Mouse (Mus musculus) heart, adult 2 months (tissue): ENCODE data around the gene Sstr4. TPM values are rescaled to one million over a fixed set of nuclear protein-coding genes. Genes with fewer than 3 reads are reported as not detected.

Source experiments
- DNase-seq, 2 experiments: peaks; one replicate each; pipeline ENCODE4 v3.0.0; 2021
- H3K27ac ChIP-seq: fragments of 200-600 bp; 2 replicates; pipeline ENCODE4 v1.8.1; 2022
- H3K27me3 ChIP-seq: fragments of 200-500 bp; 2 replicates; pipeline ENCODE4 v1.6.1; 2012; ENCODE audit warnings: mild to moderate bottlenecking, low read length, inconsistent platforms, mixed read lengths; ENCODE audit not compliant: control insufficient read depth, insufficient read depth
- H3K36me3 ChIP-seq: fragments of 200-500 bp; 2 replicates; pipeline ENCODE4 v1.6.1; 2012; ENCODE audit warnings: low read length, inconsistent platforms; ENCODE audit not compliant: control insufficient read depth, insufficient read depth
- H3K4me1 ChIP-seq: fragments of 200-500 bp; 2 replicates; pipeline ENCODE4 v1.6.1; 2011; ENCODE audit warnings: low read length; ENCODE audit not compliant: control insufficient read depth, insufficient read depth
- H3K4me3 ChIP-seq: fragments of 200-600 bp; 2 replicates; pipeline ENCODE4 v1.8.1; 2022
- H3K79me2 ChIP-seq: fragments of 200-500 bp; replicated peaks from 2 replicates; pipeline ENCODE4 v1.6.1; 2012; ENCODE audit warnings: mild to moderate bottlenecking, inconsistent platforms, low read length, moderate library complexity, mixed read lengths; ENCODE audit not compliant: control insufficient read depth, insufficient read depth
- H3K9ac ChIP-seq: fragments of 200-500 bp; 2 replicates; pipeline ENCODE4 v1.6.1; 2012; ENCODE audit warnings: low read depth, mild to moderate bottlenecking, control low read depth, inconsistent platforms, low read length, mixed read lengths
- CTCF ChIP-seq: fragments of 200-600 bp; IDR thresholded peaks from 2 replicates; pipeline ENCODE4 v1.8.1; 2022; ENCODE audit warnings: antibody characterized with exemption, mild to moderate bottlenecking, moderate library complexity
- EP300 ChIP-seq: fragments of 200-500 bp; IDR thresholded peaks from 2 replicates; pipeline ENCODE4 v1.6.1; 2011; ENCODE audit warnings: low read depth, low read length, control low read depth; ENCODE audit not compliant: insufficient read depth
- POLR2A ChIP-seq: fragments of 200-500 bp; IDR thresholded peaks from 2 replicates; pipeline ENCODE4 v1.6.1; 2011; ENCODE audit warnings: mild to moderate bottlenecking, low read depth, low read length, control low read depth; ENCODE audit not compliant: insufficient read depth
- WGBS: fragments of 180-500 bp; shearing (Covaris S2); methylation state at CpG from one replicate; pipeline ENCODE4 v1.1.7; 2018; 5-methylcytosine and 5-hydroxymethylcytosine counted together
- intact Hi-C: fragments of 180-260 bp; cut with DNase I; formaldehyde crosslinking; loops from one replicate; pipeline ENCODE4 v1.15.1; 2025
- polyA plus RNA-seq: library from polyadenylated mRNA; depleted of rRNA; stranded (reverse); fragments of >200 nt; gene quantifications from 2 replicates; pipeline ENCODE4 v1.2.3, GENCODE M21; 2012
- total RNA-seq, 2 experiments: library from RNA; stranded (reverse); gene quantifications; 2 replicates each; pipeline ENCODE4 v1.2.3; 2021

Sstr4 gene
- total and polyA plus RNA-seq, 3 experiments, result 1.1 to 2.0 (median 1.4) TPM

GRCm38 (mm10) chr2:148421112-148421511, 26.0 kb downstream of the Sstr4 start:
- TF ChIP-seq CTCF (no peak), POLR2A (no peak), EP300 (no peak)
- H3K79me2 ChIP-seq, result no peaks in the 10 kb centered on the region
- no peaks in the 10 kb centered on the region for H3K27me3 ChIP-seq
- H3K36me3 ChIP-seq, result peaks cover 7% of the 10 kb centered on the region
- DNase-seq, result no peak
- no peak overlapping the region for H3K27ac ChIP-seq
- no peak overlapping the region for H3K4me3 ChIP-seq
- intact Hi-C loops, result loop anchor here (5.0 kb wide), 2 partner anchors 56 to 151 kb away; no protein-coding TSS in a partner anchor
- 35% methylated on average over 1 of the region's 1 CpGs for WGBS
- no peak overlapping the region for H3K9ac ChIP-seq
- peaks cover 1% of the 10 kb centered on the region; the same call in 1 of the 2 replicates for H3K4me1 ChIP-seq

GRCm38 (mm10) chr2:148421706-148422105, 26.6 kb downstream of the Sstr4 start:
- no peaks in the 10 kb centered on the region for H3K27me3 ChIP-seq
- no peaks in the 10 kb centered on the region for H3K79me2 ChIP-seq
- no peak overlapping the region for H3K27ac ChIP-seq
- H3K4me3 ChIP-seq, result no peak overlapping the region
- DNase-seq, result no peak
- TF ChIP-seq EP300, result no peak
- no peak for TF ChIP-seq POLR2A
- TF ChIP-seq CTCF, result no peak
- H3K9ac ChIP-seq, result no peak overlapping the region
- intact Hi-C loops, result loop anchor here (5.0 kb wide), 2 partner anchors 56 to 151 kb away; no protein-coding TSS in a partner anchor
- H3K4me1 ChIP-seq, result peaks cover 1% of the 10 kb centered on the region; the same call in 1 of the 2 replicates
- WGBS, result 55% methylated on average over 1 of the region's 1 CpGs
- peaks cover 7% of the 10 kb centered on the region for H3K36me3 ChIP-seq

GRCm38 (mm10) chr2:148425709-148426382, 30.7 kb downstream of the Sstr4 start:
- Histone ChIP-seq H3K36me3 (peaks cover 18% of the 10 kb centered on the region), H3K4me3 (no peak overlapping the region), H3K27ac (no peak overlapping the region), H3K9ac (no peak overlapping the region), H3K4me1 (peaks cover 6% of the 10 kb centered on the region), H3K27me3 (no peaks in the 10 kb centered on the region), H3K79me2 (no peaks in the 10 kb centered on the region)
- intact Hi-C loops, result no loop called here
- TF ChIP-seq POLR2A, result no peak
- no peak for TF ChIP-seq EP300
- no peak for TF ChIP-seq CTCF
- WGBS, result 74% methylated on average over 5 of the region's 5 CpGs
- no peak for DNase-seq

- H3K36me3 ChIP-seq, result peaks cover 20% of the 10 kb centered on the region
- intact Hi-C loops, result no loop called here
- H3K27ac ChIP-seq, result no peak overlapping the region
- H3K4me1 ChIP-seq, result peaks cover 6% of the 10 kb centered on the region
- no peak overlapping the region for H3K4me3 ChIP-seq
- H3K27me3 ChIP-seq, result no peaks in the 10 kb centered on the region
- WGBS, result 81% methylated on average over 3 of the region's 3 CpGs
- DNase-seq, result no peak
- no peak for TF ChIP-seq EP300
- no peak overlapping the region for H3K9ac ChIP-seq
- H3K79me2 ChIP-seq, result no peaks in the 10 kb centered on the region
These were observed 32.4 kb downstream of the Sstr4 start for GRCm38 (mm10) chr2:148427553-148427952.

GRCm38 (mm10) chr2:148428523-148428922, 33.4 kb downstream of the Sstr4 start:
- Histone ChIP-seq H3K4me1 (peaks cover 6% of the 10 kb centered on the region), H3K27me3 (no peaks in the 10 kb centered on the region), H3K36me3 (peaks cover 27% of the 10 kb centered on the region), H3K9ac (no peak overlapping the region), H3K27ac (peak overlapping the region; percentile 57), H3K4me3 (no peak overlapping the region), H3K79me2 (no peaks in the 10 kb centered on the region)
- intact Hi-C loops, result no loop called here
- WGBS, result 61% methylated on average over 3 of the region's 3 CpGs
- TF ChIP-seq CTCF (no peak), EP300 (no peak), POLR2A (no peak)
- DNase-seq, result no peak

GRCm38 (mm10) chr2:148429001-148429505, 33.9 kb downstream of the Sstr4 start:
- Histone ChIP-seq H3K27ac (peak overlapping the region; percentile 57), H3K4me1 (peaks cover 6% of the 10 kb centered on the region), H3K4me3 (no peak overlapping the region), H3K9ac (no peak overlapping the region), H3K27me3 (no peaks in the 10 kb centered on the region), H3K36me3 (peaks cover 30% of the 10 kb centered on the region), H3K79me2 (no peaks in the 10 kb centered on the region)
- no peak for DNase-seq
- intact Hi-C loops, result no loop called here
- no peak for TF ChIP-seq CTCF
- TF ChIP-seq POLR2A, result no peak
- TF ChIP-seq EP300, result no peak
